ENCODE assay signal across 28 mouse cellular contexts in the genomic region with DNA sequence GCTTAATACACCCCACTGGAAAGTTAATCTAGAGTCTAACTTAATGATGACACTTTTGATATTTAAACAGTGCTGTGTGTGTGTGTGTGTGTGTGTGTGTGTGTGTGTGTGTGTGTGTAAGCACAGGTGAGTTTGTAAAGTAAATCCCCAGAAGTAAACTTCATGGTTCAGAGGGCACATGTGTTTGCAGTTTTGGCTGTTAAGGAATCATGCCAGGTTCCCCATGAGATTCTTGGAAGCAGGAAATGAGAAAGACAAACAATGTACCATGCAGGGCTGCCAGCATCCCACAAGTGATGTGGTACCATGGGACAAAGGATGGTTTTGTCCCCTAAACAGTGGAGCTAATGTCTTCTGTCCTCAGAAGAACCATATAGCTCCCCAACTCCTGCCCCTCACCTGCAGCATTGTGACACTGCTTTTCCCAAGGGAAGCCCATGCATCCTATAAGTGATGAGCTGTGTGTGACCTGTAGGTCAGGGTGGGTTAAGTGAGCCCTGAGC. TPM values are rescaled to one million over a fixed set of nuclear protein-coding genes. Genes with fewer than 3 reads are reported as not detected.
DNase-seq lines count a peak whose midpoint lies in the region; ATAC-seq and TF ChIP-seq lines count a peak whose summit lies in the region.
"Had no signal": no experiment of that assay in that cellular context is flagged by ENCODE, and none has a peak within 500 bp of the region (broad histone marks: within the 10 kb centered on the region; RNA-seq: fewer than 3 reads in every experiment).

No protein-coding gene starts in this region.

- peak overlapping the region; percentile 63; the same call in 1 of the 2 replicates for H3K27ac ChIP-seq in layer of hippocampus, adult 2 months
- H3K27ac ChIP-seq in embryonic facial prominence, embryonic 11.5 days (replicated peaks; ENCODE audit: low read depth, low read length) = no peak overlapping the region; the same call in 1 of the 2 replicates
- H3K27ac ChIP-seq in limb, embryonic 13.5 days = no peak overlapping the region
- no peak overlapping the region for H3K27ac ChIP-seq in midbrain, embryonic 10.5 days (replicated peaks)
- no peak overlapping the region for H3K27ac ChIP-seq in midbrain, embryonic 15.5 days
- H3K27ac ChIP-seq: embryonic facial prominence, embryonic 15.5 days; forebrain, embryonic 15.5 days; heart, adult 2 months; hindbrain, embryonic 15.5 days; liver, embryonic 14.5 days; neural tube, embryonic 12.5 days had no signal

- no peaks in the 10 kb centered on the region for H3K9me3 ChIP-seq in embryonic facial prominence, embryonic 11.5 days (replicated peaks; ENCODE audit: control insufficient read depth, low read length)
- no peaks in the 10 kb centered on the region for H3K9me3 ChIP-seq in limb, embryonic 13.5 days
- no peaks in the 10 kb centered on the region for H3K9me3 ChIP-seq in midbrain, embryonic 10.5 days (replicated peaks)
- no peaks in the 10 kb centered on the region for H3K9me3 ChIP-seq in midbrain, embryonic 15.5 days
- H3K9me3 ChIP-seq: embryonic facial prominence, embryonic 15.5 days; forebrain, embryonic 15.5 days; hindbrain, embryonic 15.5 days; intestine, embryonic 15.5 days; lung, embryonic 15.5 days; megakaryocyte, embryonic 14.5 days; neural tube, embryonic 12.5 days had no signal

- TF ChIP-seq CTCF in layer of hippocampus, adult 2 months (conservative IDR thresholded peaks at IDR 0.05) = no peak

- H3K4me1 ChIP-seq in embryonic facial prominence, embryonic 11.5 days (ENCODE audit: control insufficient read depth, insufficient read depth, low read length) = peaks cover 6% of the 10 kb centered on the region
- peaks cover 53% of the 10 kb centered on the region for H3K4me1 ChIP-seq in limb, embryonic 13.5 days
- peaks cover 53% of the 10 kb centered on the region for H3K4me1 ChIP-seq in midbrain, embryonic 10.5 days
- H3K4me1 ChIP-seq in midbrain, embryonic 15.5 days = peaks cover 11% of the 10 kb centered on the region; the same call in 1 of the 2 replicates

- H3K4me3 ChIP-seq in layer of hippocampus, adult 2 months = no peak overlapping the region
- H3K4me3 ChIP-seq in embryonic facial prominence, embryonic 11.5 days (ENCODE audit: low read depth, low read length) = no peak overlapping the region
- no peak overlapping the region for H3K4me3 ChIP-seq in limb, embryonic 13.5 days
- H3K4me3 ChIP-seq in midbrain, embryonic 10.5 days = no peak overlapping the region
- no peak overlapping the region for H3K4me3 ChIP-seq in midbrain, embryonic 15.5 days
- H3K4me3 ChIP-seq: embryonic facial prominence, embryonic 15.5 days; forebrain, embryonic 15.5 days; heart, adult 2 months; hindbrain, embryonic 15.5 days; intestine, embryonic 15.5 days; lung, embryonic 15.5 days; megakaryocyte, embryonic 14.5 days; neural tube, embryonic 12.5 days had no signal

- no peaks in the 10 kb centered on the region for H3K27me3 ChIP-seq in embryonic facial prominence, embryonic 11.5 days (ENCODE audit: control insufficient read depth, insufficient read depth, low read length)
- H3K27me3 ChIP-seq in limb, embryonic 13.5 days = no peaks in the 10 kb centered on the region
- H3K27me3 ChIP-seq in midbrain, embryonic 10.5 days (ENCODE audit: low read depth, poor library complexity, severe bottlenecking) = no peaks in the 10 kb centered on the region
- no peaks in the 10 kb centered on the region for H3K27me3 ChIP-seq in midbrain, embryonic 15.5 days (replicated peaks)
- H3K27me3 ChIP-seq: embryonic facial prominence, embryonic 15.5 days; forebrain, embryonic 15.5 days; hindbrain, embryonic 15.5 days; intestine, embryonic 15.5 days; lung, embryonic 15.5 days; megakaryocyte, embryonic 14.5 days; neural tube, embryonic 12.5 days; Patski had no signal

- no peaks in the 10 kb centered on the region for H3K36me3 ChIP-seq in embryonic facial prominence, embryonic 11.5 days (replicated peaks; ENCODE audit: control insufficient read depth, insufficient read depth, low read depth, low read length)
- H3K36me3 ChIP-seq in limb, embryonic 13.5 days = no peaks in the 10 kb centered on the region
- H3K36me3 ChIP-seq in midbrain, embryonic 10.5 days = no peaks in the 10 kb centered on the region
- H3K36me3 ChIP-seq in midbrain, embryonic 15.5 days (replicated peaks) = no peaks in the 10 kb centered on the region
- H3K36me3 ChIP-seq: embryonic facial prominence, embryonic 15.5 days; forebrain, embryonic 15.5 days; hindbrain, embryonic 15.5 days; intestine, embryonic 15.5 days; lung, embryonic 15.5 days; neural tube, embryonic 12.5 days had no signal

- H3K9ac ChIP-seq in embryonic facial prominence, embryonic 11.5 days (replicated peaks; ENCODE audit: low read length) = no peak overlapping the region
- H3K9ac ChIP-seq in limb, embryonic 13.5 days = peak overlapping the region; percentile 39; the same call in 1 of the 2 replicates
- H3K9ac ChIP-seq in midbrain, embryonic 15.5 days = no peak overlapping the region
- H3K9ac ChIP-seq: embryonic facial prominence, embryonic 15.5 days; forebrain, embryonic 15.5 days; hindbrain, embryonic 15.5 days; intestine, embryonic 15.5 days; liver, embryonic 14.5 days; lung, embryonic 15.5 days; neural tube, embryonic 12.5 days had no signal

- no peak overlapping the region for H3K4me2 ChIP-seq in embryonic facial prominence, embryonic 11.5 days (ENCODE audit: low read depth, low read length)
- no peak overlapping the region for H3K4me2 ChIP-seq in limb, embryonic 13.5 days (replicated peaks)
- H3K4me2 ChIP-seq in midbrain, embryonic 15.5 days = no peak overlapping the region
- H3K4me2 ChIP-seq: embryonic facial prominence, embryonic 15.5 days; forebrain, embryonic 15.5 days; hindbrain, embryonic 15.5 days; intestine, embryonic 15.5 days; lung, embryonic 15.5 days; neural tube, embryonic 12.5 days had no signal

- ATAC-seq in embryonic facial prominence, embryonic 11.5 days (replicated peaks; ENCODE audit: insufficient number of reproducible peaks, low FRiP score, low TSS enrichment, low read depth) = no peak
- no peak for ATAC-seq in limb, embryonic 13.5 days (ENCODE audit: low FRiP score, low read depth)
- ATAC-seq in midbrain, embryonic 15.5 days (replicated peaks) = no peak
- ATAC-seq: forebrain, embryonic 15.5 days; intestine, embryonic 15.5 days; Patski had no signal

- DNase-seq in embryo, embryonic 10 days (ENCODE audit: low spot score) = peak; percentile 48
- no peak for DNase-seq in embryo, embryonic 9.5 days (ENCODE audit: extremely low spot score)
- DNase-seq in layer of hippocampus, adult 2 months (ENCODE audit: low spot score in 2 of 2) = no peak
- DNase-seq in layer of hippocampus, postnatal 10 days (ENCODE audit: low spot score in 2 of 2) = no peak
- peak; percentile 55 for DNase-seq in embryonic facial prominence, embryonic 11.5 days (ENCODE audit: low spot score)
- no peak for DNase-seq in midbrain, embryonic 10.5 days (ENCODE audit: low spot score)
- DNase-seq: cerebellum, adult 18-20 months; cerebellum, postnatal 25 days; gastrocnemius, postnatal 36 days; heart, adult 2 months; heart, postnatal 36 days; kidney, adult 8-10 months; kidney, postnatal 36 days; lung, postnatal 36 days; midbrain, embryonic 14.5 days; right cerebral cortex, postnatal 14 days; spleen, adult 18-20 months had no signal

RNA-seq across cellular contexts. Expression of gene Abl1, which starts 57.6 kb away (rescaled TPM):
- 10 to 100 TPM; 44.1 to 44.7 TPM for total RNA-seq in layer of hippocampus, adult 2 months (2021)
- 10 to 100 TPM; 42.2 to 48.3 TPM for total RNA-seq in layer of hippocampus, postnatal 10 days (2021)
- polyA plus RNA-seq in embryonic facial prominence, embryonic 11.5 days (2014; fragmentation: Nextera tagmentation; extraction: Ambion mirVana) = 39.5 and 41.2 TPM in 2 replicates
- polyA plus RNA-seq in limb, embryonic 13.5 days (2015; fragmentation: Nextera tagmentation; extraction: Ambion mirVana) = 52.4 and 55.9 TPM in 2 replicates
- polyA plus RNA-seq in midbrain, embryonic 10.5 days (2016; fragmentation: Nextera tagmentation; extraction: Ambion mirVana) = 44.2 and 48.2 TPM in 2 replicates
- 21.7 and 22.0 TPM in 2 replicates for polyA plus RNA-seq in midbrain, embryonic 15.5 days (2015; fragmentation: Nextera tagmentation; extraction: Ambion mirVana)

Comparison
In these comparisons a context has a peak if more than half of its experiments do, and no peak if none do; other contexts are left out.
1. DNase-seq: peak in embryo, embryonic 10 days (single experiment) and embryonic facial prominence, embryonic 11.5 days (single experiment); none in embryo, embryonic 9.5 days (single experiment), layer of hippocampus, adult 2 months (0 of 2), layer of hippocampus, postnatal 10 days (0 of 2) and midbrain, embryonic 10.5 days (single experiment).